Mouse (Mus musculus): ENCODE data around the gene Doc2a. TPM values are rescaled to one million over a fixed set of nuclear protein-coding genes. Genes with fewer than 3 reads are reported as not detected.

Gene Doc2a
- polyA plus RNA-seq, 1 experiment from 2014 or later, result 0.37 TPM

DNA sequence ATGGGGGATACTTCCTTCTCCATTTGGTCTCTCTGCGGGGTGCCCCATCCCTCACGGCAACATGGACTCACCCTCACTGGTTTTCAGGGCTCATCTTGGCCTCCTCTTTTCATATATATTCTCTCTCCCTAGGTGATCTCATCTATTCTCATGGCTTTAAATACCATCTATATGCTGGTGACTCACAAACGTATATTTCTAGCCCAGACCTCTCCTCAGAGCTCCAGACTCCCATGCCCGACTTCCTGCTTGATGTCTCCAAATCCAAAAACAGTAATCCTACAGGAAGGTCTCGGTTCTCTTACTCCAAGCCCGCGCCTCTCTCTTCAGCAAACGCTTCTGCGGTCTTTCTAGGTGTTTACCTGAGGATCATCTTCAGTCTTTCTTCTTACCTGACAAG is 3.9 kb upstream of the Doc2a start:
- ATAC-seq, result no peak
- no peak overlapping the region for H3K4me2 ChIP-seq (ENCODE audit: low read depth, low read length)
- WGBS, result 81% methylated on average over 9 of the region's 9 CpGs
- peaks cover 14% of the 10 kb centered on the region for H3K4me1 ChIP-seq (ENCODE audit: control insufficient read depth, insufficient read depth, low read length)
- peaks cover 11% of the 10 kb centered on the region for H3K27me3 ChIP-seq (replicated peaks; ENCODE audit: control insufficient read depth, insufficient read depth, low read length)
- no peak overlapping the region for H3K27ac ChIP-seq (ENCODE audit: low read length)
- H3K9ac ChIP-seq (ENCODE audit: low read depth, low read length), result no peak overlapping the region
- H3K4me3 ChIP-seq (ENCODE audit: low read length), result no peak overlapping the region
- no peaks in the 10 kb centered on the region for H3K9me3 ChIP-seq (ENCODE audit: control insufficient read depth, low read length)
- no peaks in the 10 kb centered on the region for H3K36me3 ChIP-seq (ENCODE audit: control insufficient read depth, insufficient read depth, low read length)

DNA sequence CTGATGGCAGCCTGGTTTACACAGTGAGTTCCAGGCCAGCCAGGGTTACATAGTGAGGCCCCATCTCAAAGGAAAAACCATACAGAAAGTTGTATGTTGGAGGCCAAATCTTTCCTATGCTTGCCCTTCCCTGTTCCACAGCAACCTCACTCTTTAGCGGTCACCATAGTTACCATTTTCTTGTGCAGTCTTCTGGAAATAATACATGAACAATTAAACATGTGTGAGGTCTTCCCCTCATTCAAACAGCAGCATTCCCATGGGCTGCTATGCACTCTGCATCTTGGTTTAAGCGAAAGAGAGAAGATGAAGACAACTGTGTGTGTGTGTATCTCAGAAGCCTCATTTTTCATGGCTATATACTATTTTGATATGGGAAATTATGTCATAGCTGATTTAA is 1.7 kb upstream of the Doc2a start:
- peaks cover 23% of the 10 kb centered on the region for H3K27me3 ChIP-seq (replicated peaks; ENCODE audit: control insufficient read depth, insufficient read depth, low read length)
- H3K4me2 ChIP-seq (ENCODE audit: low read depth, low read length), result no peak overlapping the region
- 82% methylated on average over 2 of the region's 2 CpGs for WGBS
- no peak overlapping the region for H3K4me3 ChIP-seq (ENCODE audit: low read length)
- no peak for ATAC-seq
- no peaks in the 10 kb centered on the region for H3K9me3 ChIP-seq (ENCODE audit: control insufficient read depth, low read length)
- H3K9ac ChIP-seq (ENCODE audit: low read depth, low read length), result no peak overlapping the region
- H3K27ac ChIP-seq (ENCODE audit: low read length), result no peak overlapping the region
- H3K36me3 ChIP-seq (ENCODE audit: control insufficient read depth, insufficient read depth, low read length), result no peaks in the 10 kb centered on the region
- H3K4me1 ChIP-seq (ENCODE audit: control insufficient read depth, insufficient read depth, low read length), result peaks cover 27% of the 10 kb centered on the region

DNA sequence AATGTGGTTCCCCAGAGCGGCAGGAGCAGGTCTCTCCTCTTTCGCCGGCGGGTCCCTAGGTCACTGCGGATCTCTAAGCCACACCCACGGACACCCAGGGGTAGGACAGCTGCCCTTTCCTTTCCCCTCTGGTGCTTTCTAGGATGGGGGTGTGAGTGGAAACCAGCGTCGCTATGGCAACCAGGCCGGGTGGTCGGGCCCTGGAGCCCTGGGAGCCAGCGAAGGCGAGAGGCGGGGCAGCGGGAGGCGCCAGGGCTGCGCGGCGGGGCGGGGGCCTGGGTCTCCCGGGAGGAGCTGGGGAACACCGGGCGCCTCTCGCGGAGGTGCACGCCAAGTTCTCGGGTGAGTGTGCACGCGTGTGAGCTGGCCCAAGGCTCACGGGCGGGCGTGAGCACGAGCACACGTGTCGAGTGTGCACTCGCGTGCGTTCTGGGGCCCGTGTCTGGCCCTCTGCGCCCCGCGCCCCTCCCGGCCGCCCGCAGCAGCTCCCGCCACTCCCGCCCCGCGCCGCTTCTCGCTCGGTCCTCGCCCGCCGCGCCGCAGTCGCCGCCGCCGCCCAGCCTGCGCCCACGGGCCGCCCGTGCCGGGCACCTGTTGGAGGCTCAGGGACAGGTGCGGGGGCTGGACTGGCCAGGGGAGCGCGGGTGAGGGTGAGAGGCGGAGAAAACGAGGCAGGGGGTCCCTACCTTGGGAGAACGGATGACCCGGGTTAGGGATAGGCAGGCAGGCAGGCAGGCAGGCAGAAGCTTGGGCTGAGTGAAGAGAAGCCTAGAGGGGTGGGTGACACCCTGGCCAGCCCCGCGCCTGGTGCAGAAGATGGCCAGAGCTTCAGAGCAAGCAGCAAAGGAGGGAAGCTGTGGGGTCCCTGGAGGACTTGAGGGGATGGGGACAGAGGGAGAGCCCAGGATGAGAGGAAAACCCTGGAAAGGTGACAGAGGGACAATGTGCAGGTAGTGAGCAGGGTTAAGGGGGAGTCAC is 494 bp downstream of the Doc2a start:
- WGBS, result 2% methylated on average over 73 of the region's 74 CpGs
- no peak overlapping the region for H3K27ac ChIP-seq (ENCODE audit: low read length)
- no peaks in the 10 kb centered on the region for H3K9me3 ChIP-seq (ENCODE audit: control insufficient read depth, low read length)
- peaks cover 6% of the 10 kb centered on the region; the same call in 1 of the 2 replicates for H3K36me3 ChIP-seq (ENCODE audit: control insufficient read depth, insufficient read depth, low read length)
- ATAC-seq, result peak; percentile 41
- H3K9ac ChIP-seq (ENCODE audit: low read depth, low read length), result peak overlapping the region; percentile 67
- peak overlapping the region; percentile 57 for H3K4me3 ChIP-seq (ENCODE audit: low read length)
- peaks cover 23% of the 10 kb centered on the region for H3K27me3 ChIP-seq (replicated peaks; ENCODE audit: control insufficient read depth, insufficient read depth, low read length)
- H3K4me1 ChIP-seq (ENCODE audit: control insufficient read depth, insufficient read depth, low read length), result peaks cover 28% of the 10 kb centered on the region
- H3K4me2 ChIP-seq (ENCODE audit: low read depth, low read length), result peak overlapping the region; percentile 99

DNA sequence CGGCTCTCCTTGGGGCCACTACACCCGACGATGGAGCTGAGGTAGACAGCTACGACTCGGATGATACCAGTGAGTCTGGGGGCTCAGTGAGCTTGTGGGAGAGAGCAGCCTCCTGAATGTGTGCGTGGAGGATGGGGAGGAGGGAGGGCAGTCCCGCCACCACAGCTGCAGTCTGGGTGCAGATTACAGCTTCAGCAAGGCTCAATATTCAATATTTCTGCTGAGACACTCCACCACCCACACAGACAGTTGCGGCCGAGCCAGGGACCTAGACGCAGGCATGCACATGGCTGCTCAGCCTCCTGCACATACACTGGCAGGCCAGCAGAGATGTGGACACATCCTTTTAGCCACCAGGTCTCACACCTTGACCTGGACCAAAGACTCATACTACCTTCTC is 1.6 kb downstream of the Doc2a start:
- no peak overlapping the region for H3K4me2 ChIP-seq (ENCODE audit: low read depth, low read length)
- H3K36me3 ChIP-seq (ENCODE audit: control insufficient read depth, insufficient read depth, low read length), result peaks cover 13% of the 10 kb centered on the region; the same call in 1 of the 2 replicates
- WGBS, result 26% methylated on average over 10 of the region's 10 CpGs
- peaks cover 23% of the 10 kb centered on the region for H3K27me3 ChIP-seq (replicated peaks; ENCODE audit: control insufficient read depth, insufficient read depth, low read length)
- H3K9me3 ChIP-seq (ENCODE audit: control insufficient read depth, low read length), result no peaks in the 10 kb centered on the region
- H3K4me3 ChIP-seq (ENCODE audit: low read length), result no peak overlapping the region
- 0 out of 2 replicates have a peak, but pooled peaks have one; percentile 4 for ATAC-seq
- H3K27ac ChIP-seq (ENCODE audit: low read length), result no peak overlapping the region
- peaks cover 28% of the 10 kb centered on the region for H3K4me1 ChIP-seq (ENCODE audit: control insufficient read depth, insufficient read depth, low read length)
- 0 out of 2 replicates have a peak overlapping the region, but pooled peaks have one; percentile 12 for H3K9ac ChIP-seq (ENCODE audit: low read depth, low read length)

DNA sequence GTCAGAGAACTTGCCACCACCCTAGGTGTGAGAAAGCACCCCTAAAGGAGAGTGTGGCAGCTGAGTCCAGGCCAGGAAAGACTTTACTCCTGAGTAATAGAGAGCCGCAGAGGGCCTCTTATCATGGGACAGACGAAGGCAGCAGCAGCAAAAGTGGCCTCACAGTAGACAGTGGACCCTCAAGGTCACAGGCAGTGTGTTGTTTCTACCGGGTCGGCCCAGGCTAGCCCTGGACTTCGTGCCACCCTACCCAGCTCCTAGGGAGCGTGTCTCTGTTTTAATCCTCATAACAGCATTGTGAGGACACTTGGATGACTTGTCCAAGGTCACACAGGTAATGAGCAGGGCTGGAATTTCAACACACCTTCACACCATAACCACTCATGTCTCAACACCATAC is 2.9 kb downstream of the Doc2a start:
- peaks cover 28% of the 10 kb centered on the region for H3K4me1 ChIP-seq (ENCODE audit: control insufficient read depth, insufficient read depth, low read length)
- ATAC-seq, result peak; percentile 62
- WGBS, result 72% methylated on average over 6 of the region's 6 CpGs
- peaks cover 23% of the 10 kb centered on the region for H3K27me3 ChIP-seq (replicated peaks; ENCODE audit: control insufficient read depth, insufficient read depth, low read length)
- H3K4me2 ChIP-seq (ENCODE audit: low read depth, low read length), result no peak overlapping the region
- H3K9me3 ChIP-seq (ENCODE audit: control insufficient read depth, low read length), result no peaks in the 10 kb centered on the region
- no peak overlapping the region for H3K9ac ChIP-seq (ENCODE audit: low read depth, low read length)
- no peak overlapping the region for H3K27ac ChIP-seq (ENCODE audit: low read length)
- peaks cover 14% of the 10 kb centered on the region; the same call in 1 of the 2 replicates for H3K36me3 ChIP-seq (ENCODE audit: control insufficient read depth, insufficient read depth, low read length)
- no peak overlapping the region for H3K4me3 ChIP-seq (ENCODE audit: low read length)

DNA sequence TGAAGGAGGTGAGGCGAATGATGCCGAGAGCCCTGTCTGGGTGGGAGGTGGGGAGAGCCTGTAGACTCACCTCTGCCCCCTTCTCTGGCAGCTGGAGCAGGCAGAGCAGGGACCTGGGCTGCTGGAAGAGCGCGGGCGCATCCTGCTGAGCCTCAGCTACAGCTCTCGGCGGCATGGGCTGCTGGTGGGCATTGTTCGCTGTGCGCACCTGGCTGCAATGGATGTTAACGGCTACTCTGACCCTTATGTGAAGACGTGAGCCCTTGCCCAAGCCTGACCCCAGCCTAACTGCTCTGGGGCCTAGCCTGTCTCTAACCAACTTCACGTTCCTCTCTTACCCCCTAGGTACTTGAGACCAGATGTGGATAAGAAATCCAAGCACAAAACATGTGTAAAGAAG is 4.0 kb downstream of the Doc2a start:
- Histone ChIP-seq H3K4me2 (ENCODE audit: low read depth, low read length) (no peak overlapping the region), H3K36me3 (ENCODE audit: control insufficient read depth, insufficient read depth, low read length) (peaks cover 14% of the 10 kb centered on the region; the same call in 1 of the 2 replicates), H3K4me3 (ENCODE audit: low read length) (no peak overlapping the region), H3K4me1 (ENCODE audit: control insufficient read depth, insufficient read depth, low read length) (peaks cover 28% of the 10 kb centered on the region), H3K9me3 (ENCODE audit: control insufficient read depth, low read length) (no peaks in the 10 kb centered on the region), H3K27ac (ENCODE audit: low read length) (no peak overlapping the region), H3K9ac (ENCODE audit: low read depth, low read length) (no peak overlapping the region), H3K27me3 (replicated peaks; ENCODE audit: control insufficient read depth, insufficient read depth, low read length) (peaks cover 23% of the 10 kb centered on the region)
- 53% methylated on average over 12 of the region's 12 CpGs for WGBS
- no peak for ATAC-seq

DNA sequence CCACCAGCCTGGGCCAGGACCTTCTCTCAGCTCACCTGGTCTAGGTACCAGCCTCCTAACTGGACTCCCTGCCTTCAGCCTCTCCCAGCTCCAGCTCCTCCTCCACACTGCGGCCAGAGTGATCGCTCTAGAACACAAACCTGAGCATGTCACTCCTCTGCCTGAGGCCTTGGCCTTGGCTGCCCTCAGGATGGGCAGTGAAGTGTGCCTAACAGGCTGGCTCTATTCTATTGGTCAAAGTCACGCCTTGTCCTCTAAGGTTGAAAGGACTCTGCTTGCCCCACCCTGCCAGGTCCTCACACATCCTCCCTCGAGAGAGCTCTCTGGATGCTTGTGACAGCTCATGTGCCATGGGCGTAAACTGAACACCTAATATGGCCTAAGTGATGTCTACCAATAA is 6.2 kb downstream of the Doc2a start:
- peaks cover 12% of the 10 kb centered on the region for H3K4me1 ChIP-seq (ENCODE audit: control insufficient read depth, insufficient read depth, low read length)
- no peaks in the 10 kb centered on the region for H3K9me3 ChIP-seq (ENCODE audit: control insufficient read depth, low read length)
- no peak overlapping the region for H3K27ac ChIP-seq (ENCODE audit: low read length)
- peaks cover 25% of the 10 kb centered on the region for H3K36me3 ChIP-seq (ENCODE audit: control insufficient read depth, insufficient read depth, low read length)
- no peak overlapping the region for H3K4me3 ChIP-seq (ENCODE audit: low read length)
- no peak for ATAC-seq
- 86% methylated on average over 5 of the region's 5 CpGs for WGBS
- H3K9ac ChIP-seq (ENCODE audit: low read depth, low read length), result no peak overlapping the region
- H3K4me2 ChIP-seq (ENCODE audit: low read depth, low read length), result no peak overlapping the region
- H3K27me3 ChIP-seq (replicated peaks; ENCODE audit: control insufficient read depth, insufficient read depth, low read length), result peaks cover 10% of the 10 kb centered on the region

DNA sequence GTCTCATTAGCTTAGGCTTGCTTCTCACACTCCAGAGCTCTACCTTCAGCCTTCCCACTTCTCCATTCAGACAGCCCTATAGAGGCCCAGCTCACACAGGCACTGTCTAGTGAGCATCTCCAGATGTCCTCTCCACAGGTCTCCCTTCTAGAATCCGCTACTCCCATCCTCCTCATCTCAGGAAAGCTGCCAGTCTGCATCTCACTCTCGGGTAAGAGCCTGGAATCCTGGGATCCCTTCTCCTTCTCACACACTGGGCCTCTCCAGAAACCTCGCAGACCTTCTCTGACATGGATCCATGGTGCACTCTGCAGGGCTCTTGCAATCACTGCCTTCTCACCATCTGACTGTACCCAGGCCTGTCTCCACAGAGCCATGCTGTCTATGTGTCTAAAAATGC is 8.4 kb downstream of the Doc2a start:
- Histone ChIP-seq H3K4me3 (ENCODE audit: low read length) (no peak overlapping the region), H3K4me2 (ENCODE audit: low read depth, low read length) (no peak overlapping the region), H3K36me3 (ENCODE audit: control insufficient read depth, insufficient read depth, low read length) (peaks cover 25% of the 10 kb centered on the region), H3K27me3 (replicated peaks; ENCODE audit: control insufficient read depth, insufficient read depth, low read length) (no peaks in the 10 kb centered on the region), H3K9ac (ENCODE audit: low read depth, low read length) (no peak overlapping the region), H3K27ac (ENCODE audit: low read length) (no peak overlapping the region), H3K9me3 (ENCODE audit: control insufficient read depth, low read length) (no peaks in the 10 kb centered on the region), H3K4me1 (ENCODE audit: control insufficient read depth, insufficient read depth, low read length) (peaks cover 2% of the 10 kb centered on the region)
- ATAC-seq, result no peak
- WGBS, result 82% methylated on average over 3 of the region's 3 CpGs

DNA sequence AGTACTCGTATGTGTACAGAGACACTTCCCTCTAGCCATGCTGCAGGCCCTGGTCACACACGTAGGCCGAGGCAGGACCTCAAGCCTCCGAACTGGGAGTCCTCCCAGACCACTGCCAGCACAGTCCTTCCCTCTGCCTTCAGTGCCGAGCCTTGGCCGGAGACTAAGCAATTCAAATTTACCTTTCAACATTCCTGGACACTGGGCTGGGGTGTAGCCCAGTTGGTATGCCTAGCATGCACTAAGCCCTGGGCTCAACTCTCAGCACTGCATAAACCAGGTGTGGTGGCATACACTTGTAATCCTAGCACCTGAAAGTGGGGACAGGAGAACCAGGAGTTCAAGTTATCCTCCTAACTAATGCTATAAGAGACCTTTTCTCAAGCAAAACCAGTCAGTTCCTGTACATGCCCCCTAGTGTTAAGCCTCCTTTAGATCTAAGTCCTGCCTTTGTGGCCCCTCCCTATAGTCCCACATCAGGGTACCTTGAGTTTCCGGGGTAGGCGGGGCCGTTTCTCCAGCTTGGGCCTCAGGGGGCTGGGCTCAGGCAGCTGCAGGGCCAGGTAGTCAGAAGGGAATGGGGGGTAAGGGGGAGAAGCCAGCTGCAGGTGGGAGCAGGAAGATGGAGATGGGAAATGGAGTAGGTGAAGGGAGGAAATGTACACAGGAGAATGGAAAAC is 9.7 kb downstream of the Doc2a start:
- no peak overlapping the region for H3K27ac ChIP-seq (ENCODE audit: low read length)
- H3K27me3 ChIP-seq (replicated peaks; ENCODE audit: control insufficient read depth, insufficient read depth, low read length), result no peaks in the 10 kb centered on the region
- H3K9ac ChIP-seq (ENCODE audit: low read depth, low read length), result no peak overlapping the region
- H3K36me3 ChIP-seq (ENCODE audit: control insufficient read depth, insufficient read depth, low read length), result peaks cover 25% of the 10 kb centered on the region
- ATAC-seq, result no peak
- 67% methylated on average over 9 of the region's 9 CpGs for WGBS
- no peak overlapping the region for H3K4me2 ChIP-seq (ENCODE audit: low read depth, low read length)
- peaks cover 8% of the 10 kb centered on the region for H3K4me1 ChIP-seq (ENCODE audit: control insufficient read depth, insufficient read depth, low read length)
- no peak overlapping the region for H3K4me3 ChIP-seq (ENCODE audit: low read length)
- H3K9me3 ChIP-seq (ENCODE audit: control insufficient read depth, low read length), result no peaks in the 10 kb centered on the region

Data from intestine, embryonic 16.5 days (tissue).